Mouse (Mus musculus) adrenal gland, adult 18-20 months (tissue): ENCODE data around the gene Csrnp1. TPM values are rescaled to one million over a fixed set of nuclear protein-coding genes. Genes with fewer than 3 reads are reported as not detected.
"Not testable (repeated sequence)": the region's sequence is repeated elsewhere in the genome, so short reads cannot be mapped to it uniquely, and the experiment has no call there.

ENCODE experiments used
- DNase-seq, 2 experiments: peaks; one replicate each; pipeline ENCODE4 v3.0.0; 2021 to 2022; ENCODE audit warnings: low spot score in 2 of 2
- long read RNA-seq, 2 experiments: library from polyadenylated mRNA; stranded (forward); transcript quantifications; one replicate each; pipeline ENCODE4 v2.0.0; 2021
- total RNA-seq, 2 experiments: library from RNA; stranded (reverse); gene quantifications; 1 replicate in 1 of 2; 2 replicates in 1 of 2; pipeline ENCODE4 v1.2.3; 2021

Gene Csrnp1
- total RNA-seq: 10 to 100 TPM; 13.8 to 19.3 TPM
- long read RNA-seq, experiment 1, partial matches to known transcripts: 2 of 17 reads
- long read RNA-seq, experiment 1, other reads (novel, unspliced or antisense): 15 of 17 reads
- long read RNA-seq, experiment 2, partial matches to known transcripts: 0 of 6 reads
- long read RNA-seq, experiment 2, other reads (novel, unspliced or antisense): 6 of 6 reads

GRCm38 (mm10) chr9:119984536-119985011, at the start of gene Csrnp1:
Gene Csrnp1 (minus strand): TSS chr9:119984658.
- DNase-seq: no peak

GRCm38 (mm10) chr9:120032710-120033109, 48.3 kb upstream of the Csrnp1 start:
- DNase-seq: no peak

- DNase-seq: no peak
These were observed 46.0 kb upstream of the Csrnp1 start for GRCm38 (mm10) chr9:120030421-120030820.

GRCm38 (mm10) chr9:120029880-120030279, 45.4 kb upstream of the Csrnp1 start:
- DNase-seq: no peak

- peak in 1 of 2 experiments; percentile 52 for DNase-seq
These were observed 43.1 kb upstream of the Csrnp1 start for GRCm38 (mm10) chr9:120027401-120028151.

GRCm38 (mm10) chr9:120024625-120025024, 40.2 kb upstream of the Csrnp1 start:
- no peak for DNase-seq

- no peak for DNase-seq
These were observed 39.7 kb upstream of the Csrnp1 start for GRCm38 (mm10) chr9:120024171-120024570.

- DNase-seq: no peak
These were observed 38.8 kb upstream of the Csrnp1 start, which contains the start of gene Xirp1 for GRCm38 (mm10) chr9:120023086-120023811. Gene Xirp1 (minus strand): TSS chr9:120023598.

GRCm38 (mm10) chr9:120021164-120021563, 36.7 kb upstream of the Csrnp1 start:
- no peak for DNase-seq

GRCm38 (mm10) chr9:120020285-120020890, 35.9 kb upstream of the Csrnp1 start:
- peak; percentile 75 to 81 for DNase-seq

- no peak for DNase-seq
These were observed 32.5 kb upstream of the Csrnp1 start for GRCm38 (mm10) chr9:120016956-120017355.

- no peak for DNase-seq
These were observed 30.4 kb upstream of the Csrnp1 start for GRCm38 (mm10) chr9:120014828-120015227.

GRCm38 (mm10) chr9:120013251-120013820, 28.9 kb upstream of the Csrnp1 start:
- DNase-seq: no peak

GRCm38 (mm10) chr9:120012781-120013180, 28.3 kb upstream of the Csrnp1 start:
- DNase-seq: peak in 1 of 2 experiments; percentile 26

- not testable (repeated sequence) for DNase-seq
These were observed 27.7 kb upstream of the Csrnp1 start for GRCm38 (mm10) chr9:120012161-120012560.

GRCm38 (mm10) chr9:120011533-120011932, 27.1 kb upstream of the Csrnp1 start:
- DNase-seq: peak; percentile 67 to 68

- peak; percentile 99 to 100 for DNase-seq
These were observed 26.5 kb upstream of the Csrnp1 start for GRCm38 (mm10) chr9:120010781-120011511.

GRCm38 (mm10) chr9:120009871-120010270, 25.4 kb upstream of the Csrnp1 start:
- DNase-seq: no peak

- DNase-seq: no peak
These were observed 24.9 kb upstream of the Csrnp1 start for GRCm38 (mm10) chr9:120009226-120009841.

- no peak for DNase-seq
These were observed 23.4 kb upstream of the Csrnp1 start for GRCm38 (mm10) chr9:120007833-120008232.
